Mouse (Mus musculus) limb, embryonic 15.5 days (tissue): ENCODE measurements around the gene 4930447C04Rik. TPM values are rescaled to one million over a fixed set of nuclear protein-coding genes. Genes with fewer than 3 reads are reported as not detected.

Experiments
- ATAC-seq: fragments of 200-750 bp; cut with Nextera tagmentation; 2 replicates; pipeline ENCODE4 v1.8.0; 2017; ENCODE audit warnings: low read depth, moderate TSS enrichment; ENCODE audit not compliant: insufficient number of reproducible peaks, low FRiP score, low TSS enrichment
- H3K27ac ChIP-seq: fragments of 300-500 bp; sonication (generic); 2 replicates; pipeline ENCODE4 v1.5.1; 2015; ENCODE audit warnings: moderate library complexity, mild to moderate bottlenecking, inconsistent platforms
- H3K27me3 ChIP-seq: fragments of 300-500 bp; sonication (generic); 2 replicates; pipeline ENCODE4 v1.6.1; 2015; ENCODE audit warnings: inconsistent platforms
- H3K36me3 ChIP-seq: fragments of 300-500 bp; sonication (generic); 2 replicates; pipeline ENCODE4 v1.6.1; 2015; ENCODE audit warnings: inconsistent platforms
- H3K4me1 ChIP-seq: fragments of 300-500 bp; sonication (generic); 2 replicates; pipeline ENCODE4 v1.6.1; 2015; ENCODE audit warnings: inconsistent platforms
- H3K4me2 ChIP-seq: fragments of 300-500 bp; sonication (generic); 2 replicates; pipeline ENCODE4 v1.6.1; 2015; ENCODE audit warnings: mild to moderate bottlenecking, inconsistent platforms
- H3K4me3 ChIP-seq: fragments of 300-500 bp; sonication (generic); 2 replicates; pipeline ENCODE4 v1.5.1; 2015; ENCODE audit warnings: mild to moderate bottlenecking, inconsistent platforms
- H3K9ac ChIP-seq: fragments of 300-500 bp; sonication (generic); 2 replicates; pipeline ENCODE4 v1.6.1; 2015; ENCODE audit warnings: inconsistent platforms
- H3K9me3 ChIP-seq: fragments of 300-500 bp; sonication (generic); 2 replicates; pipeline ENCODE4 v1.6.1; 2016; ENCODE audit warnings: inconsistent platforms
- WGBS: fragments of 180-500 bp; shearing (Covaris S2); methylation state at CpG from one replicate; pipeline ENCODE4 v1.1.7; 2015; 5-methylcytosine and 5-hydroxymethylcytosine counted together
- polyA plus RNA-seq: library from polyadenylated mRNA; unstranded; fragments of >200 nt; fragmentation: Nextera tagmentation; extraction: Ambion mirVana; gene quantifications from 2 replicates; pipeline ENCODE4 v1.2.1, GENCODE M21; 2015

Gene 4930447C04Rik
- 2.4 and 3.9 TPM in 2 replicates for polyA plus RNA-seq

DNA sequence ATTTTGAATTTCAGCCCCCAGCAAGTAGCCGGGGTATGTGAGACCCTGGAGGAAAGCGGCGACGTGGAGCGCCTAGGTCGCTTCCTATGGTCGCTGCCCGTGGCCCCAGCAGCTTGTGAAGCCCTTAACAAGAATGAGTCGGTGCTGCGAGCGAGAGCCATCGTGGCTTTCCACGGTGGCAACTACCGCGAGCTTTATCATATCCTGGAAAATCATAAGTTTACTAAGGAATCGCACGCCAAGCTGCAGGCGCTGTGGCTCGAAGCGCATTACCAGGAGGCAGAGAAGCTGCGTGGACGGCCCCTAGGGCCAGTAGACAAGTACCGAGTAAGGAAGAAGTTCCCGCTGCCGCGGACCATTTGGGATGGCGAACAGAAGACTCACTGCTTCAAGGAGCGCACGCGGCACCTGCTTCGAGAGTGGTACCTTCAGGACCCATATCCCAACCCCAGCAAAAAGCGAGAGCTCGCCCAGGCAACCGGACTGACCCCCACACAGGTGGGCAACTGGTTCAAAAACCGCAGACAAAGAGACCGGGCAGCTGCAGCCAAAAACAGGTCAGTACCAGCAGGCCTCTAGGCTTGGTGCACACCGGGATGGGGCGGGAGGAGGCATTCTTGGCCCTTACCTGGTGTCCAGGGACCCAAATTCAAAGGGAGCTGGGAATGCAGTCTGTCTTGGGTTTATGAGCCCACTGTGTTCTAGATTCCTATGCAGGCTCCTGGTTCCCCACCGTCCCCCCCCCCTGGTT is at the start of gene 4930447C04Rik:
TSS of gene 4930447C04Rik (minus strand) at position 704 of the 751 bp plus-strand sequence.
- Histone ChIP-seq H3K4me2 (peak within 1 kb of the TSS; percentile 42), H3K4me1 (peaks cover 26% of the 10 kb centered on the region)
- under 1% methylated on average over 39 of the region's 39 CpGs for WGBS

DNA sequence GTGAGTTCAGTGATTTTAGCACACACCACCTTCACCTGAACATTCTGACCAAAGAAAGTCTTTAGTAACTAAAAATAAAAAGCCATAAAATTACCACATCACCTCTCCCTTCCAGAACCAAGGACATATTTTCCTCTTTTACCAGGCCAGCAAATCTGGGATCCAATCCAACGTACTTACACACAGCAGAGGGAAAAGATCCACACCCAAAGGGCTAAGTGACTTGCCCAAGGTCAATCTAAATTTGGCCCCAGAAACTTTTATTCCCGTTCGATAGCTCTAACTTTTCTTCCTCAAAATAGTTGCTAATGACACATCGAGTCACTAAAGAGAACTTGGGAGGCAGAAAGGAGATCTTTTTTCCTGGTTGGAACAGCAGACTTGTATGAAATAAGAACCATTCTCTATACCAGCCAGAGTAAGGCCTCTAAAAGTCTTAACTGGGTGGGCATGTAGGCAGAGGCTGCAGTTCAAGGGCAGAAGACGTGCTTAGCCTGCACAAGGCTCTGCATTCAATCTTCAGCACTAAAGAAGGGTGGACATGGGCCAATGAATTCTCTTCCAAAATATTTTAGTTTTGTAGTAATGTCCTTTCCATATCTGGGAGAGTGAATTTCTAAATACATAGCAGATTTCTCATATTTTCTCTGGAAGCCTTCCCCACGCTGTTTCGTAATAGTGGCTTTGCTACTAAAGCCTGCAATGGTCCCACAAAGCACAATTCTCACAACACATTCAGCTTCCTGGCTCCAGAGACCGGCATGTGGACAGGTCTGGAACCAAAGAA is 42.7 kb upstream of the 4930447C04Rik start:
- Histone ChIP-seq H3K9ac (no peak overlapping the region), H3K27ac (peak overlapping the region; percentile 74), H3K36me3 (no peaks in the 10 kb centered on the region), H3K9me3 (no peaks in the 10 kb centered on the region), H3K4me1 (peaks cover 13% of the 10 kb centered on the region), H3K4me3 (no peak overlapping the region), H3K4me2 (no peak overlapping the region), H3K27me3 (peaks cover 5% of the 10 kb centered on the region; the same call in 1 of the 2 replicates)
- WGBS: 47% methylated on average over 8 of the region's 8 CpGs
- ATAC-seq: no peak

More for the DNA sequence above, at the start of gene 4930447C04Rik:
- Histone ChIP-seq H3K9me3 (no peaks in the 10 kb centered on the region), H3K36me3 (no peaks in the 10 kb centered on the region), H3K4me3 (peak within 1 kb of the TSS; percentile 27), H3K9ac (no peak within 1 kb of the TSS), H3K27me3 (peaks cover 95% of the 10 kb centered on the region), H3K27ac (no peak within 1 kb of the TSS)
- no peak for ATAC-seq

DNA sequence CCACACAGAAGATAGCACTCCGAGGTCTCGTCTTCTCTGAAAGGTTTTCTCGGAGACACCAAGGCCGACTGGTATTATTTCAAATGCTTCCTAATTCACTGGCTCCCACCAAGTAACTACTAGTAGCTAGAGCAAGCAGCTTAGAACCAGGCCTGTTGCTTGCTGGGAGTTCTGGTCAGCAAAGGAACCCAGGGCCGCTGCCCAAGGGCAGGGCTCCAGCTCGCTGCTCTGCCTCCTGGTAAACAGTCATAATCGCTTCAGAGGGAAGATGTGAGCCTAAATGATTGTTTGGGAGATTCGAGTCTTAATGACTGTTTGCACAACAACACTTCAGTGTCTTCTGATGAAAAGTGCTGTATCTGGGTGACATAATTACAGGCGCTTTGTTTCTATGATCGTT is 42.0 kb upstream of the 4930447C04Rik start:
- H3K9ac ChIP-seq: no peak overlapping the region
- ATAC-seq: no peak
- H3K9me3 ChIP-seq: no peaks in the 10 kb centered on the region
- peaks cover 5% of the 10 kb centered on the region; the same call in 1 of the 2 replicates for H3K27me3 ChIP-seq
- no peak overlapping the region for H3K4me2 ChIP-seq
- H3K27ac ChIP-seq: peak overlapping the region; percentile 74
- no peak overlapping the region for H3K4me3 ChIP-seq
- no peaks in the 10 kb centered on the region for H3K36me3 ChIP-seq
- H3K4me1 ChIP-seq: peaks cover 13% of the 10 kb centered on the region
- WGBS: 65% methylated on average over 10 of the region's 10 CpGs

DNA sequence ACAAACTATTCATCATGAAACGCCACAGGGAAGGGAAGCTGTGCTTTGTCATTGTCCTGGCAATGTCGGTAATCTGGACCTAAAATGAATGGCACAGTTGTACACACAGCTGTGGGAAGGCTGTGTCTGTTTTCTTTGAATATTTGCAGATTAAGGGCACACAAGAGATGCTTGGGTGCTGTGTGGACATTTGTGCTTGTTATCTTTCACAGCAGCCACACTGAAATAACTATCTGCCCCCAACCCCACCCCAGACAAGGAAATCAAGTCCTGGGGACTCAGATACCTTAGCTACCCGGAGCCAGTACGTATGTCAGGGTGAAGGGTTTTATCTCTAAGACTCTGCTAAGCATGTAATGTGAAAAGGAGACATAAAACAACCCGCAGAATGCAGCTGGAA is 38.7 kb upstream of the 4930447C04Rik start:
- no peak for ATAC-seq

DNA sequence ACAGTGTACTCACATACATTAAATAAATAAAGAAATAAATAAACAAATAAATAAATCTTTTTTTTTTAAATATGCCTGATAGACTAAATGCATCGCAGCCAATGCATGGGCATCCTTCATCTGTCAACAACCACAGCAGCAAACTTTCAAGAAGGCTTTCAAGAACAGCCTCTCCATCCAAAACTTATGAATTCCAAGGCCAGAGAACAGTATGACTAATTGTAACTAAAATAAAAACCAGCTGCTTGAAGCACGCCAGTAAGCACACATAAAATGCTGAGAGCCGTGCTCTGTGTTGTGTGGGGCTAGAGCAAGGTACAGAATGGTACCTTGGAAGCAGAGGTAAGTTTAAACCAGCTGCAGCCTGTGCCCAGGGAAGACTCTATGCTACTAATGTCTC is 37.3 kb upstream of the 4930447C04Rik start:
- Histone ChIP-seq H3K4me2 (no peak overlapping the region), H3K36me3 (no peaks in the 10 kb centered on the region), H3K4me3 (no peak overlapping the region), H3K27me3 (peaks cover 12% of the 10 kb centered on the region; the same call in 1 of the 2 replicates), H3K9ac (no peak overlapping the region), H3K27ac (no peak overlapping the region), H3K4me1 (peaks cover 23% of the 10 kb centered on the region), H3K9me3 (no peaks in the 10 kb centered on the region)
- WGBS: 35% methylated on average over 3 of the region's 3 CpGs
- ATAC-seq: no peak

More for the DNA sequence above, 38.7 kb upstream of the 4930447C04Rik start:
- Histone ChIP-seq H3K9ac (no peak overlapping the region), H3K4me3 (no peak overlapping the region), H3K27me3 (peaks cover 7% of the 10 kb centered on the region; the same call in 1 of the 2 replicates), H3K4me1 (peaks cover 27% of the 10 kb centered on the region), H3K36me3 (no peaks in the 10 kb centered on the region), H3K9me3 (no peaks in the 10 kb centered on the region), H3K4me2 (no peak overlapping the region), H3K27ac (no peak overlapping the region)
- WGBS: 76% methylated on average over 5 of the region's 5 CpGs

DNA sequence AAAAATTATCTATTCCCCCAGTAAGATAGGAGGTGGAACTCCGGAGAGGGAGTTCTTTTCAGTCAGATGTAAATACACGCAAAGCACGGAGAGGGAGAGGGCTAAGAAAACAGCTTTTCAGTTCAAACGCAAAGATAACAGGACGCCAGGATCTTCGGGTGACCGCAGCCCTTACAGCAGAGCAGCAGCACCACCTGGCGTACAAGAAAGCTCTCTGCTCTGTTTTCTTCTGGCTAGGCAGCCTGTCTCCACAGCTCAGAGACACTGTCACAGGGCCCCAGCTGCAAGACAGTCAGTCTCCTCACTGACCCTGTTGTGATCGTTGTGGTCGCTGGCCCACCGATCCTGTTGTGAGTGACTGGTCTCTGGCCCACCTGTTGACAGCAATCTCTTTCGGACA is 36.1 kb upstream of the 4930447C04Rik start:
- WGBS: 1% methylated on average over 12 of the region's 12 CpGs
- peak overlapping the region; percentile 46 for H3K4me2 ChIP-seq
- peaks cover 13% of the 10 kb centered on the region for H3K4me1 ChIP-seq
- ATAC-seq: 0 out of 2 replicates have a peak, but pooled peaks have one; percentile 55
- no peak overlapping the region for H3K9ac ChIP-seq
- H3K36me3 ChIP-seq: no peaks in the 10 kb centered on the region
- H3K27me3 ChIP-seq: peaks cover 12% of the 10 kb centered on the region; the same call in 1 of the 2 replicates
- peak overlapping the region; percentile 26 for H3K4me3 ChIP-seq
- peak overlapping the region; percentile 40 for H3K27ac ChIP-seq
- H3K9me3 ChIP-seq: no peaks in the 10 kb centered on the region

DNA sequence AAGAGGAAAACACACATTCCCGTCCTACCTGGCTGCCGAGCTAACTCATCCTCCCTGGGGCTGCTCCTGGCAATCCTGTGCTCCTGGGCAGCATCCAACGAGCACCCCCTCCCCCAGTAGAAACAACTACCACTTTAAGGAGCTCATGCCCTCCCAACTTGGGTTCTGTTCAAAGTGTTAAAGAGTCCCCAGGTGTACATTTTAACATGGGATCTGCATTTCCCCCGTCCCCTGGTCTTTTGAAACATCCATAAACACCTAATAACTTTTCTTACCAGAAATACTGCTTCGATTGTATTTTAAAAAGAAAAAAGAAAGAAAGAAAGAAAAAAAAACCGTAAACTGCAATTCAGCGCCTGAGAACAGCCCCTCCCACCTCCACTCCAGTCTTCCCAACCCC is 35.6 kb upstream of the 4930447C04Rik start:
- peak overlapping the region; percentile 26 for H3K4me3 ChIP-seq
- H3K36me3 ChIP-seq: no peaks in the 10 kb centered on the region
- WGBS: 1% methylated on average over 7 of the region's 7 CpGs
- peak overlapping the region; percentile 46 for H3K4me2 ChIP-seq
- peaks cover 11% of the 10 kb centered on the region; the same call in 1 of the 2 replicates for H3K27me3 ChIP-seq
- no peak overlapping the region for H3K9ac ChIP-seq
- peaks cover 13% of the 10 kb centered on the region for H3K4me1 ChIP-seq
- ATAC-seq: no peak
- peak overlapping the region; percentile 40; the same call in 1 of the 2 replicates for H3K27ac ChIP-seq
- H3K9me3 ChIP-seq: no peaks in the 10 kb centered on the region

DNA sequence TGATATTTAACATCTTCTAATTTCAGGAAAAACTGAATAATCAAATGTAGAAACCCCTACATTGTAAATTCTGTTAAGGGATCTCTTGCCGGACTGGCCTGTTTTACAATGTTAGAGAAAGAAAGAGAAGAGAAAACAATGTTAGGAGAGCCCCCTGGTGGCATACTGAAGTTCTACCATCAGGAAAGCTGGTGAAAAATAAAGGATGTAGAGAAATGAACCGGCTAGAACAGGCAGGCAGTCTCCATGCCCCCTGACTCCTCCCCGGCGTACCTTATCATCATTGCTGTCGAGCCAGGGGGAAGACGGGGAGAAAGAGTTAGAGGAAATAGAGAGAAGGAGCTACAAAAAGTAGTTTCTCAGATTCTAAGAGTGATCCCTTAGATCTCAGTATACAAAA is 32.6 kb upstream of the 4930447C04Rik start:
- no peak overlapping the region for H3K9ac ChIP-seq

DNA sequence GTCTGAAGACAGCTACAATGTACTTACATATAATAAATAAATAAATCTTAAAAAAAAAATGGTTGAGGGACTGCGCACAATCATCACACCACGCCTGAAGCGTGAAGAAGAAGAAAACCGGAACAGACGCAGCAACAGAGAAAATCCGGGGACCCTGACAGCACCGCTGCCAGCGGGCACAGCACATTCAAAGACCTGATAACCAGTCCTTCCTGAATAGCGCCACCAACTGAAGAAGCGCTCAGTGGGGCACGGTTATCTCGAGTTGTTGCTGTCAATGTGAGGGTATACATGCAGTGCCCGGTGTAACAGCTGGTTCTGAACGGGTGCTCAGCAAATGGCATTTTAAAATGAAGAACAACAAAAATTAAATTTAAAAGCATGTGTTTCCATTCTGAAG is 30.0 kb upstream of the 4930447C04Rik start:
- no peaks in the 10 kb centered on the region for H3K9me3 ChIP-seq
- H3K27ac ChIP-seq: no peak overlapping the region
- no peak for ATAC-seq
- H3K27me3 ChIP-seq: peaks cover 7% of the 10 kb centered on the region; the same call in 1 of the 2 replicates
- no peaks in the 10 kb centered on the region for H3K4me1 ChIP-seq
- H3K4me3 ChIP-seq: no peak overlapping the region
- 72% methylated on average over 14 of the region's 14 CpGs for WGBS
- no peak overlapping the region for H3K4me2 ChIP-seq
- H3K36me3 ChIP-seq: no peaks in the 10 kb centered on the region
- no peak overlapping the region for H3K9ac ChIP-seq

More for the DNA sequence above, 32.6 kb upstream of the 4930447C04Rik start:
- H3K4me2 ChIP-seq: no peak overlapping the region
- H3K9me3 ChIP-seq: no peaks in the 10 kb centered on the region
- no peaks in the 10 kb centered on the region for H3K36me3 ChIP-seq
- H3K4me3 ChIP-seq: no peak overlapping the region
- ATAC-seq: no peak
- 5% methylated on average over 6 of the region's 6 CpGs for WGBS
- H3K4me1 ChIP-seq: peaks cover 13% of the 10 kb centered on the region
- H3K27ac ChIP-seq: no peak overlapping the region
- H3K27me3 ChIP-seq: peaks cover 7% of the 10 kb centered on the region; the same call in 1 of the 2 replicates

DNA sequence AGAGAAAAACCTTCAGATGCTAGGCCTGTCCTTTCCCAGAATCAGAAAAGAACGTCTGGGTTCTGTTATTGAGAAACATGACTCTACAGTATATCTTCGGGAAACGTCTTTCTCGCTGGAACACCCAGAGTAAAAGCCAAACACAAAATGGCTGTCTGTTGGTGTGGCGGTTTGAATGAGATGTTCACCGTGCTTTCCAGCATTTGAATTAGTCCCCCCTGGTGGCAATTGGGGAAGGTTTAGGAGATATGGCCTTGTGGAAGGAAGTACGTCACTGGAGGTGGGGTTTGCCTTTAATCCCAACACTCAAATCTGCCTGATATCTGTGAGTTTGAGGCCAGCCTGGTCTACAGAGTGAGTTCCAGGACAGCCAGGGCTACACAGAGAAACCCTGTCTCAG is 27.0 kb upstream of the 4930447C04Rik start:
- no peak for ATAC-seq
- 83% methylated on average over 7 of the region's 7 CpGs for WGBS
- no peak overlapping the region for H3K27ac ChIP-seq

DNA sequence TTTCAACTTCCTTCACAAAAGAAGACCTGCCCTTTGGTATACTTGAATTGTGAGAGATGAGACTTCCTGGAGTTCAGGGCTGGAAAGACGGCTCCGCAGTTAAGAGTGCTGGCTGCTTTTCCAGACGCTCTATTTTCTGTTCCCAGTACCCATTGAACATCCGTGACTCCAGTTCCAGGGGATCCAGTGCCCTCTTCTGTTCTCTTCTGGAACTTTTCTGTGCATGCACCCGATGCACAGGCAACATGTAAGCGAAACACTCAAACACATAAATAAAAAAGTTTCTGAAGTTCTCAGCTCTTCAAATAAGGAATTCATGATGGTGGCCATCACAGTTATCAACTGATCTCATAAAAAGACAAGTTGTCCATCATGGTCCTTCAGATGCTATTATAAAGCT is 22.2 kb upstream of the 4930447C04Rik start:
- no peaks in the 10 kb centered on the region for H3K36me3 ChIP-seq
- H3K4me3 ChIP-seq: no peak overlapping the region
- H3K27ac ChIP-seq: no peak overlapping the region
- no peaks in the 10 kb centered on the region for H3K9me3 ChIP-seq
- ATAC-seq: no peak
- 61% methylated on average over 6 of the region's 6 CpGs for WGBS
- H3K9ac ChIP-seq: no peak overlapping the region
- H3K4me2 ChIP-seq: no peak overlapping the region
- H3K4me1 ChIP-seq: no peaks in the 10 kb centered on the region
- H3K27me3 ChIP-seq: no peaks in the 10 kb centered on the region; the same call in 1 of the 2 replicates

More for the DNA sequence above, 27.0 kb upstream of the 4930447C04Rik start:
- Histone ChIP-seq H3K9ac (no peak overlapping the region), H3K4me2 (no peak overlapping the region), H3K36me3 (no peaks in the 10 kb centered on the region), H3K4me3 (no peak overlapping the region), H3K4me1 (no peaks in the 10 kb centered on the region), H3K9me3 (no peaks in the 10 kb centered on the region), H3K27me3 (no peaks in the 10 kb centered on the region; the same call in 1 of the 2 replicates)
